Mouse (Mus musculus) heart, embryonic 11.5 days (tissue): ENCODE results near the gene Vmn2r39. TPM values are rescaled to one million over a fixed set of nuclear protein-coding genes. Genes with fewer than 3 reads are reported as not detected.
"Not testable (repeated sequence)": the region's sequence is repeated elsewhere in the genome, so short reads cannot be mapped to it uniquely, and the experiment has no call there.

Source experiments
- ATAC-seq: fragments of 200-750 bp; cut with Nextera tagmentation; replicated peaks from 2 replicates; pipeline ENCODE4 v1.8.0; 2017; ENCODE audit warnings: moderate library complexity; ENCODE audit not compliant: insufficient number of reproducible peaks, low FRiP score, low TSS enrichment
- H3K27ac ChIP-seq: fragments of 300-500 bp; sonication (generic); 2 replicates; pipeline ENCODE4 v1.5.1; 2014; ENCODE audit warnings: mild to moderate bottlenecking, low read depth, low read length
- H3K27me3 ChIP-seq: fragments of 300-500 bp; sonication (generic); 2 replicates; pipeline ENCODE4 v1.6.1; 2014; ENCODE audit warnings: mild to moderate bottlenecking, low read length, mixed read lengths; ENCODE audit not compliant: control insufficient read depth, insufficient read depth
- H3K36me3 ChIP-seq: fragments of 300-500 bp; sonication (generic); 2 replicates; pipeline ENCODE4 v1.6.1; 2014; ENCODE audit warnings: mild to moderate bottlenecking, low read length, moderate library complexity, mixed read lengths; ENCODE audit not compliant: control insufficient read depth, insufficient read depth
- H3K4me1 ChIP-seq: fragments of 300-500 bp; sonication (generic); 2 replicates; pipeline ENCODE4 v1.6.1; 2014; ENCODE audit warnings: low read length; ENCODE audit not compliant: control insufficient read depth, insufficient read depth
- H3K4me2 ChIP-seq: fragments of 300-500 bp; sonication (generic); 2 replicates; pipeline ENCODE4 v1.6.1; 2014; ENCODE audit warnings: mild to moderate bottlenecking, moderate library complexity
- H3K4me3 ChIP-seq: fragments of 300-500 bp; sonication (generic); 2 replicates; pipeline ENCODE4 v1.5.1; 2014; ENCODE audit warnings: low read depth, low read length
- H3K9ac ChIP-seq: fragments of 300-500 bp; sonication (generic); 2 replicates; pipeline ENCODE4 v1.6.1; 2014; ENCODE audit warnings: mild to moderate bottlenecking, low read depth, low read length, moderate library complexity
- H3K9me3 ChIP-seq: fragments of 300-500 bp; sonication (generic); replicated peaks from 2 replicates; pipeline ENCODE4 v1.6.1; 2016; ENCODE audit warnings: low read length; ENCODE audit not compliant: control insufficient read depth
- WGBS: fragments of 180-500 bp; shearing (Covaris S2); extraction: QIAGEN DNeasy Blood & Tissue Kit; methylation state at CpG from one replicate; pipeline ENCODE4 v1.1.7; 2014; ENCODE audit not compliant: insufficient replicate concordance; 5-methylcytosine and 5-hydroxymethylcytosine counted together
- polyA plus RNA-seq: library from polyadenylated mRNA; unstranded; fragments of >200 nt; fragmentation: Nextera tagmentation; extraction: Ambion mirVana; gene quantifications from 2 replicates; pipeline ENCODE4 v1.2.1, GENCODE M21; 2014

The Vmn2r39 gene
- not detected in 2 replicates for polyA plus RNA-seq

GRCm38 (mm10) chr7:9030698-9031097 is at the start of gene Vmn2r39:
Gene Vmn2r39 (minus strand): TSS chr7:9030798.
- ATAC-seq, H3K4me3 ChIP-seq, H3K4me2 ChIP-seq, H3K27ac ChIP-seq, H3K4me1 ChIP-seq, H3K9ac ChIP-seq, H3K9me3 ChIP-seq, H3K27me3 ChIP-seq, H3K36me3 ChIP-seq: not testable (repeated sequence)

GRCm38 (mm10) chr7:9065353-9065752 is 34.8 kb upstream of the Vmn2r39 start:
- not testable (repeated sequence) for H3K9me3 ChIP-seq, ATAC-seq, H3K4me1 ChIP-seq, H3K27me3 ChIP-seq, H3K4me2 ChIP-seq, H3K27ac ChIP-seq, H3K9ac ChIP-seq, H3K4me3 ChIP-seq, H3K36me3 ChIP-seq
- 82% methylated on average over 4 of the region's 4 CpGs for WGBS

Other genes with a start within 250 kb of the Vmn2r39 start
- gene Vmn2r40, start 99.4 kb downstream of the Vmn2r39 start, polyA plus RNA-seq, result not detected in 2 replicates
- not detected in 2 replicates for gene Vmn2r38, start 67.1 kb upstream of the Vmn2r39 start, polyA plus RNA-seq
- gene Vmn2r37, start 192.9 kb upstream of the Vmn2r39 start, polyA plus RNA-seq, result not detected in 2 replicates